Mouse (Mus musculus) c-Kit-positive CD71-positive TER-119-negative erythroid progenitor cells, embryonic 14.5 days (primary cell): ENCODE measurements around the gene Ncstn.

Experiments used
- DNase-seq: peaks from one replicate; pipeline ENCODE4 v3.0.0-alpha.2; 2013; ENCODE audit warnings: low read depth

Ncstn gene

DNA sequence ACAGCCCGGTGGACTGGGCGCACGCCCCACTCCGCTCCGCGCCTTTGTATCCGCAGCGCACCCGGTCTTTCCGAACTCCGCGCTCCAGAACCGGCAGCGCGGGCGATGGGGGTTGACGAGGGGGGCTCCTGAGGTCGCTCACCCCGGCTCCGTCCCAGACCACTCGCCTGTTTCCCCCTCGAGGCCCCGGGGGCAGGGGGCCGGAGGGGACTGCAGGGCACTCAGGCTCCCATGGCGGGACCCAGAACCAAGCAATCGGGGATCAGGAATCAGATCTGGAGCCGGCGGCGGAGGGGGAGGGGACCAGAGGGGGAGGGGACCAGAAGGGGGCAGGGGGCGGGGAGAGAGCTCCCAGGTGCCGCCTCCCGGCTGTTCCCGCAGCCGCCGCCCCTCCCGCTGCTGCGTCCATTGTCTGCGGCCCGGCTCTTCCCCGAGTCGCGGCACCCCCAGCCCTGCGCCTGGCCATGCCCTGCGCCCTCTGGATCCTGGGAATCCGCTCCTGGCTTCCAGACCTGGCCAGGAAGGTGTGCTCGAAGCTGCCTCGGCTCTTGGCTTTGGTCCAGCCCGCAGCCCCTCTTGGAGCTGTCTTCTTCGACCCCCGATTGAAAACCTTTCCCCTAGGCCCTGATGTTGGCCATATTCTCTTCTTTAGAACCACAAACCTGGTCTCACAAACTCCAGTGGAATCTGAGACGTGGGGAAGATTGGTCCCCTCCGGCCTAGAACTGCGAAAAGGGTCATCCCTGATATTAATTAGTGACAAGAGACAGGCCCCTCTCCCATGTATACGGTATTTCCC is 55.4 kb downstream of the Ncstn start:
- DNase-seq: peak; percentile 51

DNA sequence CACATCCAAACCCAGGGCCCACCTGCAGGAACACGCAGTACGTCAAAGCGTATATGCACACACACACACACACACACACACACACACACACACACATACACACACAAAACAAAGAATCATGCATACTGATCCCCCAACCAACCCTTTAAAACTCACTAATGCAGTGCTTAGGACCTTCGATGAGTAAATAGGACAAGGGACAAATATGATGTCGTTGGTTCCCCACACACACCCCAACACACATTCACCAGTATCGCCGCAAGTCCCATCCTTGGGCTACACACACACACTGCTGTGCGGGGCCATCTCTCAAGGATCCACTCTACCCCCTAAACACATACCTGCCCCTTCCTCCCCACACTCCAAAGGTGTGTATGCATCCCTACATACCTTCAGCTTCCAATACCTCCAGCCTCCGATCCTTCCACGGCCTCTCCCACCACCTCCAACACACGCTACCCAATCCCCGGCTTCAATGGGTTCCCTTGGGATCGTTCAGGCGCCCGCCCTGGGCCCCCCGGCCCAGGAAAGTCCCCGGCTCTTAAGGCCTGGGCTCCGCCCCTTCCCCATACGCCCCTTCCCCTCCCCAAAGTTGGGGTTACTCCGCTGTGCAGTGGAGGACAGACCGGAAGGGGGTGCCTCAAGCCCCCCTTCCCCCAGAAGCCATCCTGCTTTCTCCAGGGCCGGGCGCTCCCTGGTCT is 56.2 kb downstream of the Ncstn start:
- no peak for DNase-seq

DNA sequence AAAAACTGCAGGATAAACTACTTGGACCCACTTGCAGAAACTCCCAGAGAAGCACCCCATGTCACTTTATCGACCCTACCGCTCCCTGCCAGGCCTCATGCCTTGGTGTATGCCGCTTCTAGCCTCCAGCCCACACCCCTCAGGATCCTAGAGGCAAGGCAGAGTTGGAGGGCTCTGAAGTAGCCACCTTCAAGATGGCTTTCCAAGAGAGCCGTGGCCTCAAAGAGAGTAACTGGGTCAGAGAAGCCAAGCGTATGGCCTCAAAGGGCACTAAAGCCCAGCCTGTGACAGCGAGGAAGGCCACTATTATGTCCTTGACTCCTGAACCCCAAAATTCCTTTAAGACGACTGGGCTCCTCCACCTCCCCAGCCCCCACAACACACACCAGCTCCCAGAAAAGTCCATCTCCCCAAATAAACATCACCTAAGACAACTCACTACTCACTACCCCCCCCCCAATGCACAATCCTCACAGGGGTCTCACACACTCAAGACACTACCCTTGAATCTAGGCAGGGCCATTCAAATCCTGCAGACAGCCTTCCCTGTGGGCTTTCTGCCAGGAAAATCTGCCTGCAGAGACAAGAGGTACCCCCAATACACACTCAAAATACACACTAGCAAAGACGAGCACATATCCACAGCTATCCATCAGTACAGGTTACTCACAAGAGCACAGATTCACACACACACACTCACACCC is 57.2 kb downstream of the Ncstn start:
- no peak for DNase-seq

DNA sequence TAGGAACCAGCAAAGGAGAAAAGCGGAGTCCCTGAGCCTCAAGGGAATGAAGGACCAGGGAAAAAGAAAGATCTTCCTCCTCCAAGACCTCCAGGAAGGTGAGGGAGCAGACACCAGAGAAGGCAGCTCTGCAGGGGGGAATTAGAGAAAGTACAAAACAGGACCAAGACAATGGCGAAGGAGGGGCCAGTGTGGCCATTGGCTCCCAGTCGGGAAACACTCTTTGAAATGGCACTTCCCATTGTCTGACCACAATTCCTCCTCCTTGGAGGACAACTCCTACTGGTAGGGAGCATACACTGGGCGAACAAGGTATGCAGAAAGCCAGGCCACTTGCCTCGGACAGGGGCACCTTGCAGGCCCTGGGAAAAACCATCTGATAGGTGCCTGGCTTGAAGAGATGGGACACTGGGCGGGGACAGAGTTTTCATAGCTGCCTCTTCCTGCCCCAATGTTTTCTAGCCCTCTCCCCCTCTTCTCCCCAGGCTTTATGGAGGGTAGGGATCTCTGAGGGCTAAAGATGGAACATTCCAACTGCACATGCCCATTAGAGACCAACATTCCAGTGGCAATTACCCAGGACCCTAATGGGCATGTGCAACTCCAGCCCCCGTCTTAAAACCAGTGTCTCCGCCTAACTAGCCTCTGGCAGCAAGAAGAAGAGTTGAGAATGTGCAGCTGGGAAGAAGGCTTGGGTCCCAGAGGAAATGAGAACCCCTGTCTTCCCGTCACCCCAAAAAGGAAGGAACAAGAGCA is 58.3 kb downstream of the Ncstn start:
- DNase-seq: no peak

DNA sequence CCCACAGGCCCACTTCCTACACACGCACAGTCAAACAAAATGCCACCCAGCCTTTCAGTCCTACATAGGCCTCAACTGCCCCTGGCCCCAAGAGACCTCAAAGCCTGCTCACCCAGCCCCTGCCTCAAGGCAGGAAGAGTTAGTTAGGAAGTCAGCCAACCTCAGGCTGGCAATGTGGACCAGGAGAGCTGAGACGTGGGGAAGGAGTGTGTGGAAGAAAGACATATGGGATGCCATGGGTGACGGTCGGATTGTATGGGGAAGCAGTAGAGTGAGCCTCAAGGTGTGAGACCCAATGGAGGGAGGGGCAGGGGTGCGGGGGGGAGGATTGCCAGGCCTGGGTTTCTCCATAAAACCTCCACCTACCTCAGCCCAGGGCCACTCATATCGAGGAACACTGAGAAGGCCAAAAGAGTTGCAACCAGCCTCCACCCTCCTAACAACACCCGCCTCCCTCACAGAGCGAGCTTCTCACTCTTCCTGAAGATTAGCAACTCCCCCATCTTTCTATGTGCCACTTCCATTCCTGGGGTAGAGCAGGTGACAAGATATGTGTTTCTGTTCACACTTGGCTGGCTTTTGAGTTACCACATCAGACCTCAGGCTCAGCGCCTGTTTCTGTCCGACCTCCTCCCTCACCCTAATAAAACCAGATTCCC is 62.6 kb downstream of the Ncstn start:
- DNase-seq: no peak

DNA sequence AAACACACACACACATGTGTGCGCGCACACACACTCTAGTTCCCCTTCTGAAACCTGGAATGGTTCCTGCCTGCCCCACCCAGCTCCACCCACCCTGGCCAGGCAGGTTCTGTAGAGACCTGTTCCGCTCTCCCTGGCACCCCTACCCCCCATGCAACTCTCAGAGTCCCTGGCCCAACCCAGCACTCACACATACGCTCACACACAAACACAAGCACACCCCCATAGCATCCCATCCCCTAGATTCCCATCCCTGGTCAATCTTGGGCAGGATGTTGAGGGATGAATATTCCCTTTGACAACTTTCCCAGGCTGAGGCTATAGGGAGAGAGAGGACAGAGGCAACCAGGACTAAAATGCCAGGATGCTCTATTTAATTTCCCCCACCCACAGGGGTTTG is 63.3 kb downstream of the Ncstn start:
- DNase-seq: no peak

DNA sequence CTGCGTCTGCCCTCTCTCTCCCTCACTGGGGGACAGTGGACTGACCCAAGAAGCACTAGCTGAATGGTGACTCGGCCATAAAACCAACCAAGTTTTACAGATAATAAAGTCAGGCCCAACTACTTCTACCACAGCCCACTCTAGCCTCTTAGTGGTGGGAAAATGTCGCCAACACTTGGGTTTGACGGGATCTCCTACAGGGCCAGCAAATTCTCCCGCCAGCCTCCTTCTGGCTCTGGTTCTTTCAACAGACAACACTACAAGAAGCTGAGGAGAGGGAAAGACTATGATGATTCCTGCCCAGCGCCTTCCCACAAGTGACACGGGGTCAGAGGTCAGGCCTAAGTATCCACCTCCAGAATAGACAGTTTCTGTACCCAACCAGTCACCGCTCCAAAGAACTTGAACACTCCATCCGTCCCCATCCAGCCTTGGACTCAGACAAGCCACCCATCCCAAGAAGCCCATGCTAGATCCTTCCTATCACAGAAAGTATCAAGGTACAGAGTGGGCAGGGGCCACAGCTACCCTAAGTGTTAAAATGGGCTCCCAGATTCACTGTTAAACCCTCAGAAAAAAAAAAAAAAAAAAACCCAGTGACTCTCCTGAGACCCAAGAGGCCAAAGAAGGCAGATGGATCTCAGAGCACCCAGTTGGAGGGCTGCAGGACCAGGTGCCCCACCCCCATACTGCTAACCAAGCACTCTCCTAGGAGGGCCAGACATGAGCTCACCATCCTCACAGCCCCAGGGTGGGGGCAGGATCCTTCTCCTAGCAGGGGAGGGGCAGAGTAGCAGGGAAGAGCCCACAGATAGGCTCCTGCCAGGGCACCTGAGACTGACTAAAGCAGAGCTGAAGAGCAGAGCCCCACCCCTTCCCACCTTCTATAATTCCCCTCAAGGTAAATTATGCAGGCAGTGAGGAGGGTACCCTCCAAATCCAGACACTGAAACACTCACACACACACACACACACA is 64.0 kb downstream of the Ncstn start:
- no peak for DNase-seq

DNA sequence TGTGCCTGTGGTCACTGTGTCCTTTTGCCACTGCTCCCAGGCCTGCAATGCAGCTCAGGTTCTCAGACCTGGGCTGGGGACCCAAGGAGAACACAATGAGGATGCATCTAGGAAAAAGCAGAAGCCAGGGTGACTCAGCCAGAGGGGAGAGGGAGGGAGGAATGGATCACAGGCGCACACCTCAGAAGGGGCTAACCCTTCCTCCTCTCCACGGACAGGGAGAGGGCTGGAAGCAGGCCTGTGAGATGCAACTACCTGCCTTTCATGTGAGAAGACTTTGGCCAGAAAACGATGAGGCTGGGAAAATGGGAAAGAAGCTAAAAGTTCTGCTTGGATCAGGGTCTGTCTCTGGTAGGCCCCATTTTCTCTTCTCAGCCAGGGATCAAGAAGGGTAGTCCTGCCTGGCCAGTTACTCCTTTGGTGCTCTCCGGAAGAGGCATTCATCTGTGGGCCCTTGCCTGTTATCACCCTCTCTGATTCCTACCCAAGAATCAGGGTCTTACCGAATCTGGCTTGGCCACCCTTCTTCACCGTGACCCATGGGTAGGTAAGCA is 65.0 kb downstream of the Ncstn start:
- DNase-seq: no peak

DNA sequence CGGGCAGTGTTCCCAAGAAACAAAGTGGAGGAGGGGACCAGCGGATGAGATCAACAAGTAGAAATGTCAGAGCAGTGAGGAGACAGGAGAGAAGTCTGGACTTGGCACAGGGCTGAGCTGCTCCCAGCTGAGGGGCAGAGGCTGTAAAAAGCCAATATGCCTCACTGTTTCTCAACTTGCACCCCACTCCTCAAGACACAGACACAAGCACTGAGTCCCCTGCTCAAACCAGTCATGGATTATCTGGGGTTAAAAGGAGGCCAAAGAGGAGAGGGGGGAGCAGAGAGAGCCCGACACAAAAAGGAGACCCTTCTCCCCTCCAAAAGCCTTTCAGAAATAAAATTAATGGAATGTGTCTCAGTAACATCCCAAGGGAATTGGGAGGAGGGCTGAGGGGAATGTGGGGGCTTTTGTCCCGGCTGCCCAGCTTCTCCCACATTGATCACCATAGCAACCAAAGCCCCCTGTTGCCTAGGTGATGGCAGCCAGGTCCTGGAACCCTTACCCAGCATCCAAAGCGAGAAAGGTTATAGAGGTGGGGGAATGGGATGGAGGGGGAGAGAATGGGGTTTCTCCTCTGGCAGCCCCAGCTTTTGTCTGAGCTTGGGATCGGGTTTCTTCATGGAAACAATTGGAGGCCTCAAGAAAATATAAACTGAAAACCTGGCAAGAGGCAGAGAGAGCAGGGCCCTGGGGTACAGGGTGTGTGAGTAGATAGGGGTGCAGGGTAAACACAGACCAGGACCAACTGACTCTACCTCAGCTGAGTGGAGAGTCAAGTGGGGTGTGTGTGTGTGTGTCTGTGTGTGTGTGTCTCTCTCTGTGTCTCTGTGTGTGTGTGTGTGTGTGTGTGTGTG is 65.7 kb downstream of the Ncstn start:
- no peak for DNase-seq

DNA sequence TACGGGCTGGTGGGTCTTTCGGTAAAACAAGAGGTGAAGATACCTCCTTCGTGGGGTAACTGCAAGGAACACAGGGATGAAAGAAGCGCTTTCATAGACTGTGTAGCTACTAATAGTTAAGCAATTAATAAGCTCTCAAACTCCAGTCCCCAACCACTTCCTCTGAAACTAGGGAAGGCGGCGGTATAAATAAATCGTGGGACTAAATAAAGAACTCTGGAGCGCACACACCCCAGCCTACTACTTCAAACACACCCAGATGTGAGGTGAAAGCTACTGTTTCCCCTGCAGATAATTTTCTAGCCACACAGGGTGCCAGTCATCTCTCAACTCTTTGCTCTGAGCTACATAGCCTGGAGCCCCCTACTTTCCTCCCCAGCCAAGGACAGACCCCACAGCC is 66.6 kb downstream of the Ncstn start:
- DNase-seq: no peak
